ENCODE assay signal across 18 mouse cellular contexts in the genomic region with DNA sequence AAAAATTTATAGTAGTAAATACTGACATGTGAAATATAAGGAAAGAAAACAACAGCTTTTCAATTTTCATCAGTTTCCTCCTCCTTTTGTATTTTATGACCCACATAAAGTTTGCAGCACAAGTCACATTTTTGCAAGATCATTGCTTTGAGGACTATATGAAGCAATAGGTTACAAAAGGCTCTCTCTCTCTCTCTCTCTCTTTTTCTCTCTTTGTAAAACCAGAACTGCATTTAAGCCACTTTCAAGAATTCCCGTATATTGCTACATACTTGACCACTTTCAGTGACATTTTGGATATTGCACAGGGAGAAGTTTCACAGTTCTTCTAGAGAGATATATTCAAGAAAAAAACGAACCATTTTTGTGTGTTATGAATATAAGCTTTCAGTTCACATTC.
"Had no signal": no experiment of that assay in that cellular context is flagged by ENCODE, and none has a peak within 500 bp of the region (broad histone marks: within the 10 kb centered on the region; RNA-seq: fewer than 3 reads in every experiment).

No protein-coding gene starts in this region.

- H3K4me1 ChIP-seq: liver, embryonic 13.5 days; midbrain, embryonic 12.5 days; midbrain, embryonic 15.5 days; neural tube, embryonic 12.5 days; neural tube, embryonic 15.5 days had no signal

- H3K4me3 ChIP-seq: layer of hippocampus, adult 2 months; left cerebral cortex, adult 2 months; liver, embryonic 13.5 days; midbrain, embryonic 12.5 days; midbrain, embryonic 15.5 days; neural tube, embryonic 12.5 days; neural tube, embryonic 15.5 days had no signal

- H3K36me3 ChIP-seq: liver, embryonic 13.5 days; midbrain, embryonic 12.5 days; midbrain, embryonic 15.5 days; neural tube, embryonic 12.5 days; neural tube, embryonic 15.5 days had no signal

- H3K27me3 ChIP-seq: liver, embryonic 13.5 days; midbrain, embryonic 12.5 days; midbrain, embryonic 15.5 days; neural tube, embryonic 12.5 days; neural tube, embryonic 15.5 days had no signal

- H3K4me2 ChIP-seq: liver, embryonic 13.5 days; midbrain, embryonic 12.5 days; midbrain, embryonic 15.5 days; neural tube, embryonic 12.5 days; neural tube, embryonic 15.5 days had no signal

- H3K27ac ChIP-seq: kidney, postnatal 0 days; layer of hippocampus, adult 2 months; left cerebral cortex, adult 2 months; liver, embryonic 13.5 days; midbrain, embryonic 12.5 days; midbrain, embryonic 15.5 days; neural tube, embryonic 12.5 days; neural tube, embryonic 15.5 days had no signal

- H3K9me3 ChIP-seq: liver, embryonic 13.5 days; midbrain, embryonic 12.5 days; midbrain, embryonic 15.5 days; neural tube, embryonic 12.5 days; neural tube, embryonic 15.5 days had no signal

- DNase-seq: kidney, adult 18-20 months; kidney, adult 9 months; kidney, postnatal 25 days; layer of hippocampus, adult 9-11 months; layer of hippocampus, postnatal 36 days; liver, embryonic 13.5 days; lung, adult 2 months; lung, postnatal 36 days; retina, postnatal 1 day; thymus, adult 18-20 months; thymus, postnatal 36 days had no signal

- ATAC-seq: midbrain, embryonic 15.5 days had no signal

- H3K9ac ChIP-seq: liver, embryonic 13.5 days; midbrain, embryonic 12.5 days; midbrain, embryonic 15.5 days; neural tube, embryonic 12.5 days; neural tube, embryonic 15.5 days had no signal
